Mouse (Mus musculus) spleen, postnatal 4 days (tissue): ENCODE measurements around the gene Tbc1d30.

Experiments
- DNase-seq, 2 experiments: peaks; one replicate each; pipeline ENCODE4 v3.0.0; 2022; ENCODE audit warnings: low spot score in 2 of 2

The Tbc1d30 gene

DNA sequence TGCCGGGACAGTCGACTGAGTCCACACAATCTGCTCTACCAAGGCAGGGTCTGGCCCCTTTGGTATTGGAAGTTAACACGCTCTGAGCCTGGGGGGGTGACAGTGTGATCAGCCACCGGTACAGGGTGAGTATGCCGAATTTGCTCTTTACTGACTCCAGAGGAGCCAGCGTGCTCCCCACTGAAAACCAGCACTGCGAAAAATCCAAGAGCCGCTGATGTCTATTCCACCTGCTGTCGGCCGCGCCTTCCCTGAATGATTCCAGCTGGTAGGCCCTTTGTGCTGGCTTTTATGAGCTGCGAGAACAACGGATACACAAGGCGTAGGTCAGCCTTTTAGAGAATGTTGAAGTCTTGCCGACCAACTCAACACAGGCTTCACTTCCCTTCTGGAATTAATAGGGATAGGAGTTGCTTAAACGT lies 123.1 kb downstream of the Tbc1d30 start:
- no peak for DNase-seq

DNA sequence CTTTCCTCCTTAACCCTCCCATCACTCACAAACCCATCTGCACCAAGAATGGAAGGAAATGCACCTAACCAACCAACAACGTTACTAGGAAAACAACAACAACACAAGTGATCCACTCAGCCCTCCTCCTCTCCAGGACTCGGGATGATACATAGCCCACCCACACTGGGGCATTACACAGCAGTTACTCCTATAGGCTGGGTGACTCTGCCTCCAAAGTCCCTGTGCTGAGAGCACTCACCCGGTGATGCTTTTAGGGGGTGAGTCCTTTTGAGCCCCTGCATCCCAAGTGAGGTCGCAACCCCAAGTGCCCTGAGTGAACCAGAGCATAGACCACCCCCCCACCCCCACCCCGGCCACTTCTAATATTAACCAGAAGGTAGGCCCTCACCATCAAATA lies 123.7 kb downstream of the Tbc1d30 start:
- no peak for DNase-seq

DNA sequence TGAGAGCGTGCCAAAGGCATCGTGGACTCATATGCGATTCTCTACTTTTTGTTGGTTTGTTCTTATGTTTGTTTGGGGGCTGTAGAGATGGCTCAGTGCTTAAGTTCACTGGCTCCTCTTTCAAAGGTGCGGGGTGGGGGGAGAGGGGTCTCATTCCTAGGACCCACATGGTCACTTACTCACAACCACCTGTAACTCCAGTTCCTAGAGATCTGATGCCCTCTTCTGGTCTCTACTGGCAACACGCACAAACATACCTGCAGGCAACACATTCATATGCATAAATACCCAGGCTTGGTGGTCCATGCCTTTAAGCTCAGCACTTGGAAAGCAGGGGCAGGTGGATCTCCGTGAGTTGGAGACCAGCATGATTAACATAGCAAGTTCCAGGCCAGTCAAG lies 125.4 kb downstream of the Tbc1d30 start:
- DNase-seq, result peak in 1 of 2 experiments; percentile 3

DNA sequence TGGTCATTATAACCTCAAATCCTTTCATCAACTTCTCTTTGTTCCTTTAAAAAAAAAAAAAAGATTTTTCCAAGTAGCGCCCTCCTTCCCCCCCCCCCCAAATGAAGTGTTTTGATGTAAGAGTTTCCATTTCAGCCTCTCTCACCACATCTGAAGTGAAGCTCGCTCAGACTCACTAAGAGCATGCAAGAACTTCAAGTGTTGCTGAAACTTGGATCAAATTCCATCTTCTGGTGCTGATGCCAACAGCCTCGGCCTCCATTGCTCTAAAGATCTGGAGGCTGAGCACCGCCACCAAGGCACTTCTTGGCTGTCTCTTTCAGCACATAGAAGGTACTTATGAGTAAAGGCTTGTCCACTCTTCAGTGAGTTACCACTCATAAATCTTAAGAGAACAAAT lies 128.2 kb downstream of the Tbc1d30 start:
- peak in 1 of 2 experiments; percentile 1 for DNase-seq

- DNase-seq, result peak in 1 of 2 experiments; percentile 6
Measured at GRCm38 (mm10) chr10:121218616-121219015, 132.5 kb downstream of the Tbc1d30 start.

DNA sequence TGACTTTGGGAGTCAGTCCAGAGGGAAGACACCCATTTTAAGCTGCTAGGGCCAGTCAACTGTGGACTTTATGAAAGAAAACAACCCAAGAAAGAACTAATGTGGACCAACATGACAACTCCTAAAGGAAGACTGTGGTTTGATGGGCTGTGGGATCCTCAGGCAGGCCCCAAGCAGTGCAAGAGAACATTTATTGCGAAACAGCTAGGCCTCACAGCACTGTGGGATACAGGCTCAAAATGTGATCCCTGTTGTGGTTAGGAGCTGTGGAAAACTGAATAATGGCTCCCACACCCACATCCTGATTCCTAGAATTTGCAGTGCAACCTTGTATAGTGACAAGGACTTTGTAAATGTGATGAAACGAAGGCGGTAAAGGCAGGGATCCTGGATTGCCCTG lies 134.3 kb downstream of the Tbc1d30 start:
- DNase-seq, result no peak
